Mouse (Mus musculus): Measurements from ENCODE around the gene Mbl1. TPM values are rescaled to one million over a fixed set of nuclear protein-coding genes. Genes with fewer than 3 reads are reported as not detected.

The Mbl1 gene
- polyA plus RNA-seq, 1 experiment from 2014 or later, result not detected

DNA sequence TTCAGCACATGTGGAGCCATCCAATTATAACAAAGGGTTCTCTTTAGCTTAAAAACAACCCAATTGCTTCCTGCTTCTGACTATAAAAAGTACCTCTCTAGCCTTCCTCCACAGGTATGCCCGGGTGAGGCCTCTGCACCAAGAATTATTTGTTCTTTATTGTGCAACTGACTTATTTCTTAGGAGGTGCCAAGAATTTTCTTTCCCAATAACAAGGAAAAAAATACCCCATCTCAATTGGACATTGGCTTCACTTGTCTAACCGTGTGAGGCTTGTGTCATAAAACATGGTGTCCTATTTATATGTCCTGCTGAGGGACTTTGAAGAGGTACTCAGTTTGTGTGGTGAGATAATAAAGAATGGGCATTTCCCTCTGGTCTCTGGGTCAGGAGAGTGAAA lies 19.3 kb downstream of the Mbl1 start:
- 75% methylated on average over 2 of the region's 2 CpGs for WGBS
- H3K27me3 ChIP-seq (ENCODE audit: control insufficient read depth, insufficient read depth, low read length), result no peaks in the 10 kb centered on the region

GRCm38 (mm10) chr14:41174802-41175201 lies 23.5 kb downstream of the Mbl1 start:
- Histone ChIP-seq H3K4me3 (ENCODE audit: low read depth, low read length) (no peak overlapping the region), H3K9me3 (ENCODE audit: control insufficient read depth, low read length) (no peaks in the 10 kb centered on the region), H3K27me3 (ENCODE audit: control insufficient read depth, insufficient read depth, low read length) (no peaks in the 10 kb centered on the region), H3K4me1 (ENCODE audit: control insufficient read depth, insufficient read depth, low read length) (no peaks in the 10 kb centered on the region), H3K27ac (ENCODE audit: low read depth, low read length) (no peak overlapping the region), H3K4me2 (ENCODE audit: low read depth, low read length) (no peak overlapping the region), H3K9ac (replicated peaks; ENCODE audit: low read depth, low read length) (no peak overlapping the region), H3K36me3 (ENCODE audit: control insufficient read depth, insufficient read depth, low read length) (no peaks in the 10 kb centered on the region)
- no peak for ATAC-seq (ENCODE audit: low read depth)
- 56% methylated on average over 1 of the region's 1 CpGs for WGBS

More for the DNA sequence above, 19.3 kb downstream of the Mbl1 start:
- H3K4me1 ChIP-seq (ENCODE audit: control insufficient read depth, insufficient read depth, low read length), result no peaks in the 10 kb centered on the region
- H3K4me3 ChIP-seq (ENCODE audit: low read depth, low read length), result no peak overlapping the region
- no peak for ATAC-seq (ENCODE audit: low read depth)
- no peak overlapping the region for H3K27ac ChIP-seq (ENCODE audit: low read depth, low read length)
- no peak overlapping the region for H3K9ac ChIP-seq (replicated peaks; ENCODE audit: low read depth, low read length)
- H3K4me2 ChIP-seq (ENCODE audit: low read depth, low read length), result no peak overlapping the region
- no peaks in the 10 kb centered on the region for H3K9me3 ChIP-seq (ENCODE audit: control insufficient read depth, low read length)
- no peaks in the 10 kb centered on the region for H3K36me3 ChIP-seq (ENCODE audit: control insufficient read depth, insufficient read depth, low read length)

DNA sequence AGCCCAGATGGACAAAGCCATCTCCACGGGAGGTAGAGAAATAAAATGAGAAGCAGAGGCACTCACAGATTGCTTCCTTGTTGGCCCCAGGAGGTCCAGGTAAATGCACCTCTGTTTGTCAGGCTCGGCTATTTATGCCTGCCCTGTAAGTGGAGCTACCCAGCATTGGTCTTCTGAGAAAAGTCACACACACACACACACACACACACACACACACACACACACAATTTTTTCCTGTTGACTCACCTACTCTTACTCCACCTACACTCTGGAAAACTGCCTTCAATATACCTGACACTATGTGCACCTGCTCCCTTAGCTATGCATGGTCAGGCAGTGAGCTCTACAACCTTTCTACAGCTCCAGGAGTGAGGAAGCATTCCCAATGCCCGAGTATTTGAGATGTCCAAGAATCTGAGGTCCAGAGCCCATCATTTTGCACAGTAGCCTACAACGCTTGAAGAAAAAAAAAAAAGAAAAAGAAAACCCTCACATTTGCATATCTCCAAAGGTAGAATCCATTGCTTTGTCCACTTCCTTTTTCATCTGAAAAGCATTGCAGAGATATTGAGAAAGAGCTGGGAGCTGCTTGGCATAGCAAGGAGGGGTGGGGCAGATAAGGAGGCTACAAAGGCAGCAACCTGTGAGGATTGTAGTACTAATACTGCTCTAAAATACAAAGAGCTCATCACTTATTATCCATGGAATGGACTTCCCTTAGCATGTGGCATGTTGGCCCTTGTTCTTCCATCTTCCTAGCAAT lies 34.0 kb downstream of the Mbl1 start, which contains the start of gene Sftpd:
Gene Sftpd, minus strand, starts transcription at position 91 of the 763 bp plus-strand sequence.
- Histone ChIP-seq H3K4me3 (ENCODE audit: low read depth, low read length) (no peak within 1 kb of the TSS), H3K27ac (ENCODE audit: low read depth, low read length) (no peak within 1 kb of the TSS)
- 78% methylated on average over 4 of the region's 4 CpGs for WGBS

GRCm38 (mm10) chr14:41189496-41189895 lies 38.2 kb downstream of the Mbl1 start:
- no peak overlapping the region for H3K27ac ChIP-seq (ENCODE audit: low read depth, low read length)
- WGBS, result 73% methylated on average over 2 of the region's 2 CpGs
- no peak overlapping the region for H3K4me3 ChIP-seq (ENCODE audit: low read depth, low read length)
- no peaks in the 10 kb centered on the region for H3K9me3 ChIP-seq (ENCODE audit: control insufficient read depth, low read length)
- H3K9ac ChIP-seq (replicated peaks; ENCODE audit: low read depth, low read length), result no peak overlapping the region
- no peak overlapping the region for H3K4me2 ChIP-seq (ENCODE audit: low read depth, low read length)
- no peaks in the 10 kb centered on the region for H3K36me3 ChIP-seq (ENCODE audit: control insufficient read depth, insufficient read depth, low read length)
- H3K4me1 ChIP-seq (ENCODE audit: control insufficient read depth, insufficient read depth, low read length), result no peaks in the 10 kb centered on the region
- H3K27me3 ChIP-seq (ENCODE audit: control insufficient read depth, insufficient read depth, low read length), result no peaks in the 10 kb centered on the region
- ATAC-seq (ENCODE audit: low read depth), result no peak

More for the DNA sequence above, 34.0 kb downstream of the Mbl1 start, which contains the start of gene Sftpd:
- Histone ChIP-seq H3K36me3 (ENCODE audit: control insufficient read depth, insufficient read depth, low read length) (no peaks in the 10 kb centered on the region), H3K4me1 (ENCODE audit: control insufficient read depth, insufficient read depth, low read length) (no peaks in the 10 kb centered on the region), H3K4me2 (ENCODE audit: low read depth, low read length) (no peak within 1 kb of the TSS), H3K9me3 (ENCODE audit: control insufficient read depth, low read length) (no peaks in the 10 kb centered on the region), H3K9ac (replicated peaks; ENCODE audit: low read depth, low read length) (no peak within 1 kb of the TSS), H3K27me3 (ENCODE audit: control insufficient read depth, insufficient read depth, low read length) (no peaks in the 10 kb centered on the region)
- no peak for ATAC-seq (ENCODE audit: low read depth)

GRCm38 (mm10) chr14:41198037-41198730 lies 46.9 kb downstream of the Mbl1 start:
- Histone ChIP-seq H3K36me3 (ENCODE audit: control insufficient read depth, insufficient read depth, low read length) (no peaks in the 10 kb centered on the region), H3K4me3 (ENCODE audit: low read depth, low read length) (no peak overlapping the region), H3K27ac (ENCODE audit: low read depth, low read length) (no peak overlapping the region), H3K27me3 (ENCODE audit: control insufficient read depth, insufficient read depth, low read length) (no peaks in the 10 kb centered on the region), H3K9ac (replicated peaks; ENCODE audit: low read depth, low read length) (no peak overlapping the region), H3K4me1 (ENCODE audit: control insufficient read depth, insufficient read depth, low read length) (no peaks in the 10 kb centered on the region), H3K9me3 (ENCODE audit: control insufficient read depth, low read length) (no peaks in the 10 kb centered on the region), H3K4me2 (ENCODE audit: low read depth, low read length) (no peak overlapping the region)
- ATAC-seq (ENCODE audit: low read depth), result no peak
- 51% methylated on average over 6 of the region's 6 CpGs for WGBS

Other genes with a start within 250 kb of the Mbl1 start
- gene Tspan14, start 184.7 kb upstream of the Mbl1 start, polyA plus RNA-seq (2014; fragmentation: Nextera tagmentation; extraction: Ambion mirVana), result 45.2 and 66.3 TPM in 2 replicates
- 102 and 108 TPM in 2 replicates for gene Fam213a, start 137.7 kb upstream of the Mbl1 start, polyA plus RNA-seq (2014; fragmentation: Nextera tagmentation; extraction: Ambion mirVana)
- 0.78 TPM in 1 of 2 replicates, not detected in the other for gene Dydc2, start 82.2 kb upstream of the Mbl1 start, polyA plus RNA-seq (2014; fragmentation: Nextera tagmentation; extraction: Ambion mirVana)
- gene Dydc1, start 78.5 kb upstream of the Mbl1 start, polyA plus RNA-seq (2014; fragmentation: Nextera tagmentation; extraction: Ambion mirVana), result 0.27 TPM in 1 of 2 replicates, not detected in the other
- not detected in 2 replicates for gene Mat1a, start 46.4 kb upstream of the Mbl1 start, polyA plus RNA-seq (2014; fragmentation: Nextera tagmentation; extraction: Ambion mirVana)
- gene Sftpa1, start 19.7 kb upstream of the Mbl1 start, polyA plus RNA-seq (2014; fragmentation: Nextera tagmentation; extraction: Ambion mirVana), result not detected in 2 replicates
- not detected in 2 replicates for gene Sftpd, start 33.7 kb downstream of the Mbl1 start, polyA plus RNA-seq (2014; fragmentation: Nextera tagmentation; extraction: Ambion mirVana)
- 0.33 and 0.49 TPM in 2 replicates for gene Gm2832, start 127.3 kb downstream of the Mbl1 start, polyA plus RNA-seq (2014; fragmentation: Nextera tagmentation; extraction: Ambion mirVana)
- not detected in 2 replicates for gene Gm5798, start 197.2 kb downstream of the Mbl1 start, polyA plus RNA-seq (2014; fragmentation: Nextera tagmentation; extraction: Ambion mirVana)
- gene Gm7945, start 234.9 kb downstream of the Mbl1 start, polyA plus RNA-seq (2014; fragmentation: Nextera tagmentation; extraction: Ambion mirVana), result 0.18 TPM in 1 of 2 replicates, not detected in the other

Data from neural tube, embryonic 14.5 days (tissue).